In genomic region chr5:23617104-23617415, GRCm38 (mm10) we compare ENCODE assay signal across 8 mouse cellular contexts.
DNase-seq lines count a peak whose midpoint lies in the region; ATAC-seq and TF ChIP-seq lines count a peak whose summit lies in the region.

No protein-coding gene starts in this region.

- peak overlapping the region; percentile 75 for H3K27ac ChIP-seq in spleen, adult 2 months (ENCODE audit: insufficient read depth, low read length)
- H3K27ac ChIP-seq in hindbrain, embryonic 11.5 days (ENCODE audit: low read depth, low read length): peak overlapping the region; percentile 49; the same call in 1 of the 2 replicates
- H3K27ac ChIP-seq in liver, embryonic 15.5 days (replicated peaks): peak overlapping the region; percentile 79
- H3K27ac ChIP-seq in stomach, embryonic 16.5 days (ENCODE audit: low read length): peak overlapping the region; percentile 87

- no peak overlapping the region for H3K9ac ChIP-seq in hindbrain, embryonic 11.5 days (ENCODE audit: low read depth, low read length)
- H3K9ac ChIP-seq in liver, embryonic 15.5 days: peak overlapping the region; percentile 42; the same call in 1 of the 2 replicates
- peak overlapping the region; percentile 77 for H3K9ac ChIP-seq in stomach, embryonic 16.5 days (ENCODE audit: low read length)

- H3K4me3 ChIP-seq in spleen, adult 2 months (ENCODE audit: extremely low read depth, insufficient read depth, insufficient read length): peak overlapping the region; percentile 50
- peak overlapping the region; percentile 33 for H3K4me3 ChIP-seq in hindbrain, embryonic 11.5 days (ENCODE audit: low read depth, low read length)
- peak overlapping the region; percentile 57 for H3K4me3 ChIP-seq in liver, embryonic 15.5 days (replicated peaks)
- H3K4me3 ChIP-seq in stomach, embryonic 16.5 days (replicated peaks; ENCODE audit: low read length): peak overlapping the region; percentile 49

- TF ChIP-seq CTCF in spleen, adult 2 months (IDR thresholded peaks at IDR 0.05; ENCODE audit: extremely low read depth, insufficient read depth, insufficient read length, insufficient replicate concordance): no peak

- no peak for TF ChIP-seq POLR2A in spleen, adult 2 months (IDR thresholded peaks at IDR 0.05; ENCODE audit: low read depth, low read length)

- peak overlapping the region; percentile 33 for H3K4me2 ChIP-seq in hindbrain, embryonic 11.5 days (replicated peaks; ENCODE audit: low read depth, low read length)
- peak overlapping the region; percentile 71 for H3K4me2 ChIP-seq in liver, embryonic 15.5 days
- H3K4me2 ChIP-seq in stomach, embryonic 16.5 days (ENCODE audit: low read depth, low read length): peak overlapping the region; percentile 63

- H3K27me3 ChIP-seq in spleen, adult 2 months (ENCODE audit: control insufficient read depth, insufficient read depth, low read length): no peaks in the 10 kb centered on the region
- no peaks in the 10 kb centered on the region for H3K27me3 ChIP-seq in hindbrain, embryonic 11.5 days (ENCODE audit: control insufficient read depth, insufficient read depth, low read length)
- no peaks in the 10 kb centered on the region for H3K27me3 ChIP-seq in liver, embryonic 15.5 days
- H3K27me3 ChIP-seq in stomach, embryonic 16.5 days (ENCODE audit: control insufficient read depth, insufficient read depth, low read length): no peaks in the 10 kb centered on the region

- peak; percentile 67 for DNase-seq in cerebellum, adult 9-11 months
- no peak for DNase-seq in spleen, adult 2 months (ENCODE audit: low read depth in 1 of 2, low spot score in 2 of 2)
- no peak for DNase-seq in spleen, postnatal 36 days (ENCODE audit: low spot score in 2 of 2)
- no peak for DNase-seq in hindbrain, embryonic 11.5 days (ENCODE audit: low spot score)
- no peak for DNase-seq in right cerebral cortex, postnatal 36 days (ENCODE audit: low spot score in 2 of 2)

- H3K9me3 ChIP-seq in hindbrain, embryonic 11.5 days (ENCODE audit: control insufficient read depth, low read length): no peaks in the 10 kb centered on the region
- no peaks in the 10 kb centered on the region for H3K9me3 ChIP-seq in liver, embryonic 15.5 days (replicated peaks)
- H3K9me3 ChIP-seq in stomach, embryonic 16.5 days (replicated peaks; ENCODE audit: control insufficient read depth, low read length): no peaks in the 10 kb centered on the region

- peaks cover 2% of the 10 kb centered on the region for H3K4me1 ChIP-seq in spleen, adult 2 months (ENCODE audit: control insufficient read depth, insufficient read depth, insufficient read length)
- H3K4me1 ChIP-seq in hindbrain, embryonic 11.5 days (replicated peaks; ENCODE audit: control insufficient read depth, insufficient read depth, low read length): no peaks in the 10 kb centered on the region
- H3K4me1 ChIP-seq in liver, embryonic 15.5 days (replicated peaks): peaks cover 8% of the 10 kb centered on the region; the same call in 1 of the 2 replicates
- peaks cover 5% of the 10 kb centered on the region; the same call in 1 of the 2 replicates for H3K4me1 ChIP-seq in stomach, embryonic 16.5 days (ENCODE audit: control insufficient read depth, insufficient read depth, low read length)

- WGBS in spleen, adult 2 months: under 1% methylated on average over 5 of the region's 5 CpGs
- 73% methylated on average over 5 of the region's 5 CpGs for WGBS in hindbrain, embryonic 11.5 days
- 9% methylated on average over 5 of the region's 5 CpGs for WGBS in liver, embryonic 15.5 days (ENCODE audit: insufficient replicate concordance)
- WGBS in stomach, embryonic 16.5 days: 18% methylated on average over 5 of the region's 5 CpGs

- H3K36me3 ChIP-seq in spleen, adult 2 months (ENCODE audit: control insufficient read depth, insufficient read depth, low read length): no peaks in the 10 kb centered on the region
- no peaks in the 10 kb centered on the region for H3K36me3 ChIP-seq in hindbrain, embryonic 11.5 days (ENCODE audit: control insufficient read depth, insufficient read depth, low read length)
- H3K36me3 ChIP-seq in liver, embryonic 15.5 days (replicated peaks): no peaks in the 10 kb centered on the region
- H3K36me3 ChIP-seq in stomach, embryonic 16.5 days (ENCODE audit: control insufficient read depth, insufficient read depth, low read length): no peaks in the 10 kb centered on the region

- no peak for ATAC-seq in cerebellum, adult (ENCODE audit: insufficient number of reproducible peaks, low FRiP score, low TSS enrichment)
- peak; percentile 14; the same call in 1 of the 2 replicates for ATAC-seq in hindbrain, embryonic 11.5 days (ENCODE audit: low FRiP score)
- ATAC-seq in liver, embryonic 15.5 days (ENCODE audit: insufficient read depth): peak; percentile 22; the same call in 1 of the 2 replicates
- no peak for ATAC-seq in stomach, embryonic 16.5 days (ENCODE audit: insufficient read depth, low FRiP score)

Comparison
In these comparisons a context has a peak if more than half of its experiments do, and no peak if none do; other contexts are left out.
1. ATAC-seq: peak in hindbrain, embryonic 11.5 days (single experiment) and liver, embryonic 15.5 days (single experiment); none in cerebellum, adult (single experiment) and stomach, embryonic 16.5 days (single experiment).
2. Peak in every context shown above with its lines, with median percentiles within 50 percentile points of each other: H3K27ac ChIP-seq, H3K4me3 ChIP-seq and H3K4me2 ChIP-seq.